Mouse (Mus musculus) kidney, postnatal 0 days (tissue): ENCODE measurements around the gene Trim28. TPM values are rescaled to one million over a fixed set of nuclear protein-coding genes. Genes with fewer than 3 reads are reported as not detected.
A peak's percentile ranks its signal among the peaks of the same experiment; 100 is the strongest.

Experiments
- ATAC-seq: fragments of 200-750 bp; cut with Nextera tagmentation; replicated peaks from 2 replicates; pipeline ENCODE4 v1.8.0; 2017; ENCODE audit warnings: low read depth, moderate number of reproducible peaks, moderate TSS enrichment, moderate library complexity; ENCODE audit not compliant: low FRiP score
- DNase-seq: peaks from one replicate; pipeline ENCODE4 v3.0.0-alpha.2; 2016; ENCODE audit warnings: low spot score
- H3K27ac ChIP-seq: fragments of 300-500 bp; sonication (generic); 2 replicates; pipeline ENCODE4 v1.5.1; 2014; ENCODE audit warnings: mild to moderate bottlenecking
- H3K27me3 ChIP-seq: fragments of 300-500 bp; sonication (generic); 2 replicates; pipeline ENCODE4 v1.6.1; 2014; ENCODE audit warnings: low read length, mixed read lengths; ENCODE audit not compliant: insufficient read depth
- H3K36me3 ChIP-seq: fragments of 300-500 bp; sonication (generic); 2 replicates; pipeline ENCODE4 v1.6.1; 2014; ENCODE audit warnings: low read length, mixed read lengths; ENCODE audit not compliant: insufficient read depth
- H3K4me1 ChIP-seq: fragments of 300-500 bp; sonication (generic); replicated peaks from 2 replicates; pipeline ENCODE4 v1.6.1; 2014; ENCODE audit warnings: antibody characterized with exemption, low read length, mixed read lengths; ENCODE audit not compliant: insufficient read depth
- H3K4me2 ChIP-seq: fragments of 300-500 bp; sonication (generic); 2 replicates; pipeline ENCODE4 v1.6.1; 2014; ENCODE audit warnings: mild to moderate bottlenecking, low read length, moderate library complexity, mixed read lengths
- H3K4me3 ChIP-seq: fragments of 300-500 bp; sonication (generic); replicated peaks from 2 replicates; pipeline ENCODE4 v1.5.1; 2014; ENCODE audit warnings: low read depth, low read length
- H3K9ac ChIP-seq: fragments of 300-500 bp; sonication (generic); 2 replicates; pipeline ENCODE4 v1.6.1; 2014; ENCODE audit warnings: low read depth, low read length
- H3K9me3 ChIP-seq: fragments of 300-500 bp; sonication (generic); replicated peaks from 2 replicates; pipeline ENCODE4 v1.6.1; 2016; ENCODE audit warnings: low read length, inconsistent platforms, mixed read lengths
- CTCF ChIP-seq: IDR thresholded peaks from 2 replicates; pipeline ENCODE4 v1.5.1; 2016; ENCODE audit warnings: antibody characterized with exemption, low read depth, mild to moderate bottlenecking, moderate library complexity
- WGBS: fragments of 180-500 bp; shearing (Covaris S2); extraction: QIAGEN DNeasy Blood & Tissue Kit; methylation state at CpG from one replicate; pipeline ENCODE4 v1.1.7; 2014; 5-methylcytosine and 5-hydroxymethylcytosine counted together
- polyA plus RNA-seq: library from polyadenylated mRNA; unstranded; fragments of >200 nt; fragmentation: Nextera tagmentation; extraction: Ambion mirVana; gene quantifications from 2 replicates; pipeline ENCODE4 v1.2.1, GENCODE M21; 2015

The Trim28 gene
- 195 and 197 TPM in 2 replicates for polyA plus RNA-seq

DNA sequence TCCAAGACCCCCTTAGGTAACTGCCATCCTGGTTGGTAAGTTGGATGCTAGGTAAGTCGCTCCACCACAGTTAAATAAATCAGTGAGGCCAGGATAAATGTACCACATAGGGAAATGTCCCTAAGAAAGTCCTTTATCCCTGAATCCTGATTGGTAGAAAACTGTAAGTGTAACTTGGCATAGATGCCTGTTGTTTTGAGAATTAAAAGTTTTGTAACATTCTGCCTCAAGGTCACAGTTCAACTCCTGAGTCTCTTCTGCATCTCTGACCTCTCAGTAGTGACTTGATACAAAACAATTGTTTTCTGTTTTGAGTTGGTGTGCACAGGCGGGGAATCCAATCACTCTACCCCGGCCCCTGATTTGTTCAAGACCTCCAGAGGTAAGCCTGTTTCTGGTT is at the start of gene Trim28:
Trim28 (plus strand) TSS at position 264 of the 400 bp plus-strand sequence.
- Histone ChIP-seq H3K4me3 (no peak within 1 kb of the TSS), H3K9ac (no peak within 1 kb of the TSS), H3K4me2 (no peak within 1 kb of the TSS), H3K27ac (no peak within 1 kb of the TSS), H3K36me3 (no peaks in the 10 kb centered on the region), H3K9me3 (no peaks in the 10 kb centered on the region), H3K27me3 (no peaks in the 10 kb centered on the region), H3K4me1 (no peaks in the 10 kb centered on the region)
- WGBS = 84% methylated on average over 3 of the region's 3 CpGs
- TF ChIP-seq CTCF = no peak
- ATAC-seq (no peak), DNase-seq (no peak)

DNA sequence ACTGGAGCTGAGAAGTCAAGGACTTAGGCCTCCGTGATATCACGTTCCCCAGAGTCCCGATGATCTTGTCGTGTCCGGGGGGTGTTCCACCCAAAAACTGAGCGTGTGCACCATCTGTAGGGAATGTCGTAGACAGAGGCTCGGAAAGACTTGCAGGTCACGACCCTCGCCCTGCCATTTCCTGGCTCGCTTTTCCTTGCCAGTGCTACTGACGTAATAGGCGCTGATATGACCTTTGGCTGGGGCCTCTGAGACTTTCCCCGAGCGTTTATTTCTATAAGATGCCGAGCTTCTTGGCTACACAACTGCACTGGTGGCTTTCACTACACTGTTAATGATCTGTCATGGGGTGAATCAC is 49.1 kb upstream of the Trim28 start:
- ATAC-seq = peak; percentile 63
- WGBS = 4% methylated on average over 16 of the region's 16 CpGs
- Histone ChIP-seq H3K27ac (peak overlapping the region; percentile 69), H3K36me3 (no peaks in the 10 kb centered on the region), H3K4me2 (peak overlapping the region; percentile 70), H3K4me1 (no peaks in the 10 kb centered on the region), H3K9ac (peak overlapping the region; percentile 60), H3K27me3 (no peaks in the 10 kb centered on the region), H3K9me3 (no peaks in the 10 kb centered on the region), H3K4me3 (peak overlapping the region; percentile 42)
- no peak for DNase-seq
- no peak for TF ChIP-seq CTCF

DNA sequence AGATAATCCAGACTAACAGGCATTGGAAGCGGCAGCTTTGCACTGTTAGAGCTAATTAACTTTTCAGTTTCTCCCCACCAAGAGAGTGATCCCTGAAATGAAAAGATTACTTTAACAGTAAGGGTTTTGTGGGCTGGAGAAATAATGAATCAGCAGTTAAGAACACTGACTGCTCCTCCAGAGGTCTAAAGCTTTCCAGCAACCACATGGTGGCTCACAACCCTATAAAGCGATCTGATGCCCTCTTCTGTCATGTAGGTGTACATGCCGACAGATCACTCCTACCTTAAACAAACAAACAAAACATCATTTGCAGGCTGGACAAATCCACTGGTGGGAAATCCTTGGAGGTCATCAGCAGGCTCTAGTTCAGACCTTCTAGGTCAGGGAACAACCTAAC is 44.0 kb upstream of the Trim28 start:
- ATAC-seq (no peak; the same call in 1 of the 2 replicates), DNase-seq (peak; percentile 14)
- no peaks in the 10 kb centered on the region for H3K36me3 ChIP-seq
- no peaks in the 10 kb centered on the region for H3K9me3 ChIP-seq
- H3K4me2 ChIP-seq = no peak overlapping the region
- no peaks in the 10 kb centered on the region for H3K27me3 ChIP-seq
- 43% methylated on average over 3 of the region's 3 CpGs for WGBS
- TF ChIP-seq CTCF = peak; percentile 47
- no peak overlapping the region for H3K9ac ChIP-seq
- H3K27ac ChIP-seq = no peak overlapping the region
- H3K4me3 ChIP-seq = no peak overlapping the region
- no peaks in the 10 kb centered on the region for H3K4me1 ChIP-seq

DNA sequence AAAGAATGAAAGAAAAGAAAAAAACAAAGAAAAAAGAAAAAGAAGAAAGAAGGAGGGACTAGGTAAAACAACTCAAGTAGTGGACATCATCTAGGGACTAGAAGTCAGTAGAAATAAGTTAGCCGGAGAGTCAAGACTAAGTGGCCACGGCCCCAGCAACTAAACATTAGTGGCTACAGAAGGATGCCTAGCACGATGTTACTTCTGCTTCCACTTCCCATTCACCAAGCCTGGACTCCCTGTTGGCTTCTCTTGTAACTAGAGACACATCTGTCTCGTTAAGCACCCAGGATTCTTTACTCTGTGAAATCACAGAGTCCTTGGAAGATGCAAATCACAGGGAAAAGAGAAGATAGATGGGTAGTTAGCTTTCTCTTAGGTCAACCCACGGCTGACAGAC is 41.4 kb upstream of the Trim28 start:
- H3K4me1 ChIP-seq = peaks cover 4% of the 10 kb centered on the region; the same call in 1 of the 2 replicates
- H3K27ac ChIP-seq = no peak overlapping the region
- 66% methylated on average over 5 of the region's 5 CpGs for whole genome bisulfite sequencing
- H3K27me3 ChIP-seq = no peaks in the 10 kb centered on the region
- ATAC-seq = no peak
- H3K36me3 ChIP-seq = no peaks in the 10 kb centered on the region
- H3K4me3 ChIP-seq = no peak overlapping the region
- H3K9ac ChIP-seq = no peak overlapping the region
- DNase-seq = no peak
- TF ChIP-seq CTCF = no peak
- no peaks in the 10 kb centered on the region for H3K9me3 ChIP-seq
- H3K4me2 ChIP-seq = no peak overlapping the region

DNA sequence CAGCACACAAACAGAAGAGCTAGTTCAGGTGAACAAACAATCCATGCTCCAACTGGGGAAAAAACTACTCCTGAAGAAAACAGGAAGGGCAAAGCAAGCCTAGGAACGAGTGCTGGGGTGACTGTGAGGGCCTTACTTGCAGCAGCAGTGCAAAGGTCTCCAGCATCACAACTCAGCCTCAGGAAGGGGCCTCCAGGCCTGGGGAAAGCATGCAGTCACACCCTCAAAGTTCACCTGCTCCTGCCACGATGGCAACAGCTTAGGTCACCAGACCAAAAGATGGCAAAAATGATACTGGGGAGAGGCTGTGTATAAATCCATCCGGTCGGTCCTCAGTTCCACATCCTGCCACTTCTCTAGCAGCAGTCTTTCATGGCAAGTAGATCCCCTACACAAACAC is 40.0 kb upstream of the Trim28 start:
- 74% methylated on average over 4 of the region's 4 CpGs for whole genome bisulfite sequencing
- Histone ChIP-seq H3K27me3 (no peaks in the 10 kb centered on the region), H3K36me3 (no peaks in the 10 kb centered on the region), H3K4me2 (no peak overlapping the region), H3K27ac (no peak overlapping the region), H3K9me3 (no peaks in the 10 kb centered on the region), H3K9ac (no peak overlapping the region), H3K4me3 (no peak overlapping the region), H3K4me1 (peaks cover 4% of the 10 kb centered on the region; the same call in 1 of the 2 replicates)
- no peak for TF ChIP-seq CTCF
- no peak for ATAC-seq
- DNase-seq = no peak

DNA sequence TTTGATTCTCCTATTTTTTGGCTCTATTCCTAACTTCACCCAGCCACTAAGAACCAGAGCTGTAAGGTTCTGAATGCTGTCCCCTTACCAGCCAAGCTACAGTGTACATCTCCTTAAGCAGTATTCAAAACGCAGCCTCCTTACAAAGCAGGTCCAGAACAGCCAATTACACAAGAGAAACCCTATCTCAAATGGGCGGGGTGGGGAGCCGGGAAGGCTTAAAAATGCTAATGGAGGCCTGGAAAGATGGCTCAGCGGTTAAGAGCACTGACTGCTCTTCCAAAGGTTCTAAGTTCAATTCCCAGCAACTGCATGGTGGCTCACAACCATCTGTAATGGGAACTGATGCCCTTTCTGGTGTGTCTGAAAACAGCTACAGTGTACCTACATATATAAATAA is 39.2 kb upstream of the Trim28 start:
- Histone ChIP-seq H3K9ac (no peak overlapping the region), H3K27ac (no peak overlapping the region), H3K4me1 (peaks cover 4% of the 10 kb centered on the region), H3K4me3 (no peak overlapping the region), H3K27me3 (no peaks in the 10 kb centered on the region), H3K9me3 (no peaks in the 10 kb centered on the region), H3K36me3 (no peaks in the 10 kb centered on the region), H3K4me2 (no peak overlapping the region)
- ATAC-seq (no peak), DNase-seq (no peak)
- WGBS = 25% methylated on average over 4 of the region's 4 CpGs
- no peak for TF ChIP-seq CTCF

DNA sequence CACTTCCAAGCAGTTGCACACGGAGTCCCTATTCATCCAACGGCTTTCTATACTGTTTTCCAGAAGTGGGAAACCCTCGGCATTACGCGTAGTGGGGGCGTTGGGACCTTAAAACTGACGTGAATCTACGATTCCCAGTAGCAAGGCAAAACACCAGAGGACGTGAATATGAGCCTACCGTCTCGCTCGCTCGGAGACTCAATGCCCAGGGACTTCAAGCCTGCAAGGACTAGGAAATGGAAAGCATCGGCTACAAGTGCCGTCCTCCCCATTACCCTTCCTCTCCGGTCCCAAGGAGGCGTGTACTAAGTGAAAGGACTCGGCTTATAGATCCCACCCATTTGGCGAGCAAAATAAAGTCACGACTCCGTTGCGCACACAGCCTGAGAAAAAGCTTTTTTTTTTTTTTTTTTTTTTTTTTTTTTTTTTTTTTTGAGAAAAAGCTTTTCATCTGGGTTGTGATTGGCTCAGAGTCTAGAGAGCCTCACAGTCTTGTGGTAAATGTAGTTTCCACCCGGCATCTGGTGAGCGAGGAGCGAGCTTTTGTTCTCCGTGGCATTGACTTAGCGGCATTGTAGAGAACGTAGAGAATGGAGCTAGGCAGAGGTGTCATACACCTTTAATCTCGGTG is 37.3 kb upstream of the Trim28 start:
- peak overlapping the region; percentile 53 for H3K4me3 ChIP-seq
- no peak for TF ChIP-seq CTCF
- WGBS = 2% methylated on average over 29 of the region's 29 CpGs

More for the DNA sequence above, 37.3 kb upstream of the Trim28 start:
- Histone ChIP-seq H3K27ac (peak overlapping the region; percentile 85), H3K4me1 (peaks cover 12% of the 10 kb centered on the region), H3K9ac (peak overlapping the region; percentile 60), H3K4me2 (peak overlapping the region; percentile 81), H3K36me3 (no peaks in the 10 kb centered on the region), H3K27me3 (no peaks in the 10 kb centered on the region), H3K9me3 (no peaks in the 10 kb centered on the region)
- peak; percentile 61 for ATAC-seq
- DNase-seq = peak; percentile 93
